ENCODE assay signal across 10 mouse cellular contexts in the genomic region with DNA sequence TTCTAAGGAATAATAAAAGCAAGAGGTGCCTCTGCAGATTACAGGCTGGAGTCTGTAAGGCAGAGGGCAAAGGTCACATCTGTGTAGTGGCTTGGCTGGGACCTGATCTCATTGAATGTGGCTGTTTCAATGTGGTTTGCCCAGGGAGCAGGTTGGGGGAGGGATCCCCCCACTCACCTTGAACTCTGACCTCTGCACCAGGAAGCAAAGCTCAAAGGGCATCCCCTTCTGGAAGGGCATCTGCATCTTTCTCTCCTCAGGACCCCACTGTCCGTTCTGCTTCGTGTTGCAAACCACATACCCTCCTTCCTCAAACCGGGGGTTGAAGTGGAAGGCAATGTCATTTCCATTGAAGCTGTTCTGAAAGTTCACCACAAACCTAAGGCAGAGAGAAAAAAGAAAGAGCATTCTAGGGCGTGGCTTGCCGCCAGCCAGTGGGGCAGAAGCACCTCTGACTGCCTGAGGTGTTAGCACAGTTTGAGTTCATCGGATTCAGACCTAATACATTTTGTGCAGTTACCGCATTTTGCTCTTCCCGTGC. TPM values are rescaled to one million over a fixed set of nuclear protein-coding genes. Genes with fewer than 3 reads are reported as not detected.
DNase-seq lines count a peak whose midpoint lies in the region; ATAC-seq and TF ChIP-seq lines count a peak whose summit lies in the region.
"Had no signal": no experiment of that assay in that cellular context is flagged by ENCODE, and none has a peak within 500 bp of the region (broad histone marks: within the 10 kb centered on the region; RNA-seq: fewer than 3 reads in every experiment).

No protein-coding gene starts in this region.

- WGBS in liver, adult 2 months: 50% methylated on average over 8 of the region's 8 CpGs
- WGBS in liver, embryonic 11.5 days: 52% methylated on average over 8 of the region's 8 CpGs
- 58% methylated on average over 8 of the region's 8 CpGs for WGBS in intestine, embryonic 14.5 days
- 51% methylated on average over 8 of the region's 8 CpGs for WGBS in stomach, postnatal 0 days
- 64% methylated on average over 8 of the region's 8 CpGs for WGBS in heart, embryonic 11.5 days (ENCODE audit: insufficient replicate concordance)

- no peak overlapping the region for H3K9ac ChIP-seq in liver, adult 2 months (ENCODE audit: low read depth, low read length)
- H3K9ac ChIP-seq in liver, embryonic 11.5 days (ENCODE audit: low read depth, low read length): no peak overlapping the region
- H3K9ac ChIP-seq in intestine, embryonic 14.5 days (ENCODE audit: low read length): no peak overlapping the region
- no peak overlapping the region for H3K9ac ChIP-seq in stomach, postnatal 0 days (ENCODE audit: low read length)
- no peak overlapping the region for H3K9ac ChIP-seq in heart, embryonic 11.5 days (ENCODE audit: low read depth, low read length)

- H3K27me3 ChIP-seq in liver, adult 2 months (ENCODE audit: control insufficient read depth, insufficient read depth, low read length): no peaks in the 10 kb centered on the region
- H3K27me3 ChIP-seq in liver, embryonic 11.5 days (replicated peaks; ENCODE audit: control insufficient read depth, insufficient read depth, low read length): no peaks in the 10 kb centered on the region
- H3K27me3 ChIP-seq in intestine, embryonic 14.5 days (replicated peaks; ENCODE audit: control insufficient read depth, insufficient read depth, low read length): no peaks in the 10 kb centered on the region
- H3K27me3 ChIP-seq in stomach, postnatal 0 days (ENCODE audit: control insufficient read depth, insufficient read depth, low read length): no peaks in the 10 kb centered on the region
- H3K27me3 ChIP-seq in heart, embryonic 11.5 days (ENCODE audit: control insufficient read depth, insufficient read depth, low read length): no peaks in the 10 kb centered on the region

- no peak overlapping the region for H3K4me2 ChIP-seq in liver, embryonic 11.5 days
- H3K4me2 ChIP-seq in intestine, embryonic 14.5 days (ENCODE audit: low read length): no peak overlapping the region
- H3K4me2 ChIP-seq in stomach, postnatal 0 days (replicated peaks; ENCODE audit: low read depth): no peak overlapping the region
- no peak overlapping the region for H3K4me2 ChIP-seq in heart, embryonic 11.5 days

- ATAC-seq in liver, embryonic 11.5 days (replicated peaks; ENCODE audit: low FRiP score): no peak
- ATAC-seq in intestine, embryonic 14.5 days (replicated peaks; ENCODE audit: low FRiP score, low TSS enrichment, low read depth): 0 out of 2 replicates have a peak, but pooled peaks have one; percentile 32
- no peak for ATAC-seq in stomach, postnatal 0 days (ENCODE audit: low FRiP score, low TSS enrichment)
- no peak for ATAC-seq in heart, embryonic 11.5 days (replicated peaks; ENCODE audit: insufficient number of reproducible peaks, low FRiP score, low TSS enrichment)

- no peak for TF ChIP-seq EP300 in stomach, postnatal 0 days (optimal IDR thresholded peaks at IDR 0.05)

- no peak for TF ChIP-seq POLR2A in liver, adult 2 months (IDR thresholded peaks at IDR 0.05; ENCODE audit: extremely low read depth, insufficient read depth, low read length)

- peaks cover 19% of the 10 kb centered on the region for H3K4me1 ChIP-seq in liver, adult 2 months (ENCODE audit: control insufficient read depth, insufficient read depth, low read length)
- peaks cover 8% of the 10 kb centered on the region for H3K4me1 ChIP-seq in liver, embryonic 11.5 days (replicated peaks; ENCODE audit: control insufficient read depth, insufficient read depth, low read length)
- H3K4me1 ChIP-seq in brown adipose tissue, adult 24 weeks (ENCODE audit: control insufficient read depth, insufficient read depth, insufficient read length, low read length): peaks cover 10% of the 10 kb centered on the region
- H3K4me1 ChIP-seq in intestine, embryonic 14.5 days (replicated peaks; ENCODE audit: control insufficient read depth, insufficient read depth, low read length): peaks cover 8% of the 10 kb centered on the region; the same call in 1 of the 2 replicates
- H3K4me1 ChIP-seq in stomach, postnatal 0 days (replicated peaks; ENCODE audit: control insufficient read depth, insufficient read depth): no peaks in the 10 kb centered on the region
- H3K4me1 ChIP-seq in heart, embryonic 11.5 days (ENCODE audit: control insufficient read depth, insufficient read depth, low read length): no peaks in the 10 kb centered on the region

- no peak overlapping the region for H3K4me3 ChIP-seq in liver, adult 2 months (ENCODE audit: insufficient read depth, low read depth, low read length)
- no peak overlapping the region for H3K4me3 ChIP-seq in liver, embryonic 11.5 days (ENCODE audit: low read depth, low read length)
- H3K4me3 ChIP-seq in brown adipose tissue, adult 24 weeks (ENCODE audit: insufficient read depth, low read depth, low read length): peak overlapping the region; percentile 11; the same call in 1 of the 2 replicates
- no peak overlapping the region for H3K4me3 ChIP-seq in intestine, embryonic 14.5 days (ENCODE audit: low read depth, low read length)
- no peak overlapping the region for H3K4me3 ChIP-seq in stomach, postnatal 0 days (ENCODE audit: low read depth, low read length)
- H3K4me3 ChIP-seq in heart, embryonic 11.5 days (ENCODE audit: low read depth, low read length): no peak overlapping the region

- peaks cover 85% of the 10 kb centered on the region for H3K36me3 ChIP-seq in liver, adult 2 months (ENCODE audit: control insufficient read depth, insufficient read depth, low read length)
- no peaks in the 10 kb centered on the region for H3K36me3 ChIP-seq in liver, embryonic 11.5 days (ENCODE audit: control insufficient read depth, insufficient read depth, low read length)
- H3K36me3 ChIP-seq in intestine, embryonic 14.5 days (ENCODE audit: control insufficient read depth, insufficient read depth, low read length): no peaks in the 10 kb centered on the region
- no peaks in the 10 kb centered on the region; the same call in 1 of the 2 replicates for H3K36me3 ChIP-seq in stomach, postnatal 0 days (ENCODE audit: control insufficient read depth, insufficient read depth, low read length)
- H3K36me3 ChIP-seq in heart, embryonic 11.5 days (ENCODE audit: control insufficient read depth, insufficient read depth, low read length): no peaks in the 10 kb centered on the region

- no peak for TF ChIP-seq CTCF in liver, adult 2 months (IDR thresholded peaks at IDR 0.05; ENCODE audit: low read depth, low read length)
- no peak for TF ChIP-seq CTCF in stomach, postnatal 0 days (IDR thresholded peaks at IDR 0.05; ENCODE audit: low read depth)

- H3K79me2 ChIP-seq in liver, adult 2 months (ENCODE audit: control insufficient read depth, insufficient read depth, low read length): peaks cover 23% of the 10 kb centered on the region; the same call in 1 of the 2 replicates

- DNase-seq in liver, adult 2 months (ENCODE audit: extremely low read depth, low read depth, low spot score): peak; percentile 70
- no peak for DNase-seq in liver, embryonic 11.5 days (ENCODE audit: low spot score)
- no peak for DNase-seq in intestine, embryonic 14.5 days (ENCODE audit: low spot score)
- DNase-seq in stomach, postnatal 0 days (ENCODE audit: low spot score): no peak
- DNase-seq in urinary bladder, postnatal 25 days (ENCODE audit: low spot score): no peak
- no peak for DNase-seq in left cerebral cortex, adult 9 months (ENCODE audit: low spot score in 2 of 2)
- DNase-seq: cerebellum, adult 9-11 months; liver had no signal

- no peaks in the 10 kb centered on the region for H3K9me3 ChIP-seq in liver, embryonic 11.5 days (ENCODE audit: control insufficient read depth, low read length)
- no peaks in the 10 kb centered on the region for H3K9me3 ChIP-seq in intestine, embryonic 14.5 days (ENCODE audit: control insufficient read depth, low read length)
- H3K9me3 ChIP-seq in stomach, postnatal 0 days (ENCODE audit: control insufficient read depth, low read length): no peaks in the 10 kb centered on the region
- H3K9me3 ChIP-seq in heart, embryonic 11.5 days (replicated peaks; ENCODE audit: control insufficient read depth, low read length): no peaks in the 10 kb centered on the region

- peak overlapping the region; percentile 31 for H3K27ac ChIP-seq in liver, adult 2 months (replicated peaks; ENCODE audit: insufficient read depth, low read depth, low read length)
- no peak overlapping the region for H3K27ac ChIP-seq in liver, embryonic 11.5 days (ENCODE audit: low read depth, low read length)
- peak overlapping the region; percentile 29 for H3K27ac ChIP-seq in brown adipose tissue, adult 24 weeks (replicated peaks; ENCODE audit: low read depth, low read length)
- peak overlapping the region; percentile 33; the same call in 1 of the 2 replicates for H3K27ac ChIP-seq in intestine, embryonic 14.5 days (ENCODE audit: low read depth)
- H3K27ac ChIP-seq in stomach, postnatal 0 days (replicated peaks): 0 out of 2 replicates have a peak overlapping the region, but pooled peaks have one; percentile 30
- H3K27ac ChIP-seq in heart, embryonic 11.5 days (ENCODE audit: low read depth, low read length): no peak overlapping the region

RNA-seq across cellular contexts. Expression of gene Lgals9, which starts 11.9 kb away (rescaled TPM):
- total RNA-seq in liver, adult 2 months (2014; rRNA removed): 175 and 236 TPM in 2 replicates
- 1,032 and 1,086 TPM in 2 replicates for polyA plus RNA-seq in liver, adult 2 months (2012; rRNA removed)
- 44.1 and 47.1 TPM in 2 replicates for polyA plus RNA-seq in liver, embryonic 11.5 days (2014; fragmentation: Nextera tagmentation; extraction: Ambion mirVana)
- polyA plus RNA-seq in brown adipose tissue, adult 24 weeks (2012; ENCODE audit: insufficient read depth, insufficient read length, missing spikeins): 39.6 and 55.8 TPM in 2 replicates
- polyA plus RNA-seq in intestine, embryonic 14.5 days (2014; fragmentation: Nextera tagmentation; extraction: Ambion mirVana): 47.7 and 52.9 TPM in 2 replicates
- 412 and 435 TPM in 2 replicates for polyA plus RNA-seq in stomach, postnatal 0 days (2015; fragmentation: Nextera tagmentation; extraction: Ambion mirVana)
- polyA plus RNA-seq in heart, embryonic 11.5 days (2014; fragmentation: Nextera tagmentation; extraction: Ambion mirVana): 41.9 and 44.6 TPM in 2 replicates

RNA-seq across cellular contexts. Expression of gene Nos2, which starts 52.3 kb away (rescaled TPM):
- under 0.01 and 0.13 TPM in 2 replicates for total RNA-seq in liver, adult 2 months (2014; rRNA removed)
- 0.02 and 0.06 TPM in 2 replicates for polyA plus RNA-seq in liver, adult 2 months (2012; rRNA removed)
- 0.21 and 0.38 TPM in 2 replicates for polyA plus RNA-seq in liver, embryonic 11.5 days (2014; fragmentation: Nextera tagmentation; extraction: Ambion mirVana)
- 2.6 and 3.8 TPM in 2 replicates for polyA plus RNA-seq in brown adipose tissue, adult 24 weeks (2012; ENCODE audit: insufficient read depth, insufficient read length, missing spikeins)
- 1.2 TPM in 2 replicates for polyA plus RNA-seq in intestine, embryonic 14.5 days (2014; fragmentation: Nextera tagmentation; extraction: Ambion mirVana)
- polyA plus RNA-seq in stomach, postnatal 0 days (2015; fragmentation: Nextera tagmentation; extraction: Ambion mirVana): 0.27 TPM in 2 replicates
- polyA plus RNA-seq in heart, embryonic 11.5 days (2014; fragmentation: Nextera tagmentation; extraction: Ambion mirVana): 0.08 and 0.11 TPM in 2 replicates

Comparison
In these comparisons a context has a peak if more than half of its experiments do, and no peak if none do; other contexts are left out.
1. H3K27ac ChIP-seq: peak in liver, adult 2 months (single experiment), brown adipose tissue, adult 24 weeks (single experiment), intestine, embryonic 14.5 days (single experiment) and stomach, postnatal 0 days (single experiment); none in liver, embryonic 11.5 days (single experiment) and heart, embryonic 11.5 days (single experiment).